Mouse (Mus musculus) lung, postnatal 0 days (tissue): ENCODE results near the gene Cdhr3.

Experiments
- CTCF ChIP-seq: IDR thresholded peaks from 2 replicates; pipeline ENCODE4 v1.5.1; 2016; ENCODE audit warnings: antibody characterized with exemption, mild to moderate bottlenecking
- EP300 ChIP-seq: IDR thresholded peaks from 2 replicates; pipeline ENCODE4 v1.6.1; 2016; ENCODE audit warnings: antibody characterized with exemption, mild to moderate bottlenecking, control low read depth

DNA sequence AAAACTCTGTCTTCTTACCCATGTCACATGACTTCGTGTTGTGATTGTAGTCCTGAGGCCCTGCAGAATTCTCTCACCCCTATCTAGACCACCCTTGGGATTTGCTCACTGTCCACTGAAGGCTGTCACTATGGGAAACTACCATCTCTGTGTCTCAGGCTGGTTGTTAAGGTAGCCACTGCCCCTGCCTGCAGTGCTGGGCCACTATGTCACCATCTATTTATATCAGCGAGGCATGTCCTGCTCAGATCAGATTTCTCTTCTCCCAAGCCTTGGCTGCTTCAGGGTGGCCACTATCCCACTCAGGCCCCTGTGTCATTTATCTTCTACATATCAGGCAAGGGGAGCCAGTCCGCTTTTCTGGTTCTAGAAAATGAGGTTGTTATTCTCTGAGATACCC lies 46.4 kb upstream of the Cdhr3 start:
- TF ChIP-seq CTCF (no peak), EP300 (no peak)
